Mouse (Mus musculus) intestine, embryonic 14.5 days (tissue): ENCODE measurements around the gene Bloc1s2. TPM values are rescaled to one million over a fixed set of nuclear protein-coding genes. Genes with fewer than 3 reads are reported as not detected.

Experiments
- polyA plus RNA-seq: library from polyadenylated mRNA; unstranded; fragments of >200 nt; fragmentation: Nextera tagmentation; extraction: Ambion mirVana; gene quantifications from 2 replicates; pipeline ENCODE4 v1.2.1, GENCODE M21; 2014

The Bloc1s2 gene
- polyA plus RNA-seq, 1 experiment from 2014 or later: 97.1 TPM

Other genes starting within 250 kb of the Bloc1s2 start
- gene Dnmbp, start 206.3 kb downstream of the Bloc1s2 start, polyA plus RNA-seq: 37.5 and 37.7 TPM in 2 replicates
- 11.4 and 15.5 TPM in 2 replicates for gene Cpn1, start 159.9 kb downstream of the Bloc1s2 start, polyA plus RNA-seq
- gene Cyp2c23, start 117.2 kb downstream of the Bloc1s2 start, polyA plus RNA-seq: 0.12 TPM in 1 of 2 replicates, not detected in the other
- 21.9 and 25.7 TPM in 2 replicates for gene Erlin1, start 76.7 kb downstream of the Bloc1s2 start, polyA plus RNA-seq
- 37.5 and 40.4 TPM in 2 replicates for gene Chuk, start 39.0 kb downstream of the Bloc1s2 start, polyA plus RNA-seq
- 35.5 and 37.8 TPM in 2 replicates for gene Cwf19l1, start 10.6 kb downstream of the Bloc1s2 start, polyA plus RNA-seq
- 0.12 TPM in 1 of 2 replicates, not detected in the other for gene Pkd2l1, start 46.0 kb upstream of the Bloc1s2 start, polyA plus RNA-seq
- gene Scd3, start 56.8 kb upstream of the Bloc1s2 start, polyA plus RNA-seq: 0.19 and 0.67 TPM in 2 replicates
- 341 and 386 TPM in 2 replicates for gene Scd2, start 147.2 kb upstream of the Bloc1s2 start, polyA plus RNA-seq
- gene Scd4, start 186.6 kb upstream of the Bloc1s2 start, polyA plus RNA-seq: 0.08 and 0.20 TPM in 2 replicates